Mouse (Mus musculus): ENCODE measurements around the gene Sept7.
A peak's percentile ranks its signal among the peaks of the same experiment; 100 is the strongest.
"Not testable (repeated sequence)": the region's sequence is repeated elsewhere in the genome, so short reads cannot be mapped to it uniquely, and the experiment has no call there.

Sept7 gene

DNA sequence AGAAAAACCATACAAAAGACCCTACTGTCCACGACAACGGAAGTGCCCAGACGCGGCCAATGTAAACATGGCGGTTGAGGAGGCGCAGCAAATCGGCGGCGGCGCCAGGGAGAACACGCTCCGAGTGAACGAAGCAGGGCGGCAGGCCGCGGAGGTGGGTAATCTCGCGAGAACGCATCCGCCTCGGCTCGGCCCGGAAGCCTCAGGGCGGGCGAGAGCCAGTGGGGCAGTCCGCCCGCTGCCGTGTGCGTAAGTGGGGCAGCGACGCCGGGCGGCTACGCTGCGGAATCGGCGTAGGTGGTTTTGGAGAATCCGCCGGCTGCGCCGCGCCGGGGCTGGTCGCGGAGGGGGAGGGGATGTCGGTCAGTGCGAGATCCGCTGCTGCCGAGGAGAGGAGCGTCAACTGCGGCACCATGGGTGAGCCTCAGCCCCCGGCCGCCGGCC, at the start of gene Sept7:
Gene Sept7, plus strand, starts transcription at position 157 of the 444 bp plus-strand sequence.
- peak; percentile 91 for DNase-seq (ENCODE audit: low read depth)

DNA sequence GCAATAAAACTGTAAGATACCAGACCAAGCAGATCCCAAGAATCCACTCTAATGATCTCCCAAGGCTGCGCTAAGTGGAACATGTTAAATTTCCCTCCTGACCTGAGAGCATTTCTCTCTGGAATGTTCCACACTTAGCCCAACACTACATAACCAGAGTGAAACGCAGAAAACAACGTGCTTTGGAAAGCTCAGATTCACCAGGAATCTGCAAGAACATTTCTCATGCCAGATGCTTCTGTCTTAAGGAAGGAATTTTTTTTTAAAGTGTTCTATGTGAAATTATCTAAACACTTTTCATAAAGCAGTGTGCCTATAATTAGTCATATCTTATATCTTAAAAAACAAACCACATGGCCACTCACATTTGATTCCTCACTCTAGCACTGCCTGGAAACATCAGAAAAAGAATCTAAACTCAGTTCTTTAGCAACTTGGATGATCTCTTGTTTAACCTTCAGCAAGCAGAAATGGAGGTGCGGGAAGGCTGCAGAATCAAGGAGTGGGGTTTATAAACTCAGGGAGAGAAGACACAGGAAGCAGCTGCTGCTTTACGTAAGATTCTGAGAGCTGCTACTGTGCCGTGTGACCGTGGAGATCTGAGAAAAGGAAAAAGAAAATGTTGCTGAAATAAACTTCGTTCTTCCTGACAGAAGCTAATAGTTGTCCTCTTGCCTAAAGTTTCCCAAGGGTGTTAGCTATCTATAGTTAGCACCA, 44.0 kb upstream of the Sept7 start:
- DNase-seq (ENCODE audit: low read depth), result no peak

DNA sequence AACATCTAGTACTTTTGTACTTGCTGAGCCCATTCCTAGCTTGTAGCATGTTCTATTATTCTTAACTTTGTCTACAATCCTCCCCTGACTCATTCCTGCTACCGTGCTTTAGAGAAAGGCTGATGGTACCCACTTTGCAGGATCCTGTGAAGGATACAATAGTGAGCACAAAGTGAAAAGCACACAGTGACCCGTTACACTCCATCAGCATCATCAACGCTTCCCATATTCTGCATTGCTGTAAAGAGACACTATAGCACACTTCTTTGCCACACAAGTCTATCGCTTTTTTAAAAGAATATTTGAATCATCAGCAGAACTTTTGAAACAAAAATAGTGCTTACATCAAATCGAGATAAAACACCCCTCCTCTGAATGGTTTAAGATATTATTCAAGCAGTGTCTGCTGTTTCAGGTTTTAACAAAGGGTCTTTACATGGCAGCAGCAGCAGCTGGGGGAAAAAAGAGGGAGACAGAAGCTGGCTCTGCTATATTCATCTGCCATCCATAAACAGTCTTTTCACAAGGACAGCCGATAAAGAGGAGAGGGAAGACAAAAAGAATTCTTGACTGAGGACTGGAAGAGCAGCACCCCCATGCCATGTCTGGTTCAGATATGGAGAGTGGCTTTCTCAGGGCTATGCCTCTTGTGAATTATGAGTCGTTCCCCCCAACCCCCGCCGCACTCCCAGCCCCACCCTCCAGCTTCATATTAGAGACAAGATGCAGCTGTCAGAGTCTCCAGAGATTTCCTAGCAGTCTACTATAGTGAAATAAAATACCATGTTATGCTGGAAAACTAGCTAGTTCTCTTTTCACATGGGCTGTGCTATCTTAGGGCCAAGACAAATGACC, 39.7 kb upstream of the Sept7 start:
- no peak for DNase-seq (ENCODE audit: low read depth)

DNA sequence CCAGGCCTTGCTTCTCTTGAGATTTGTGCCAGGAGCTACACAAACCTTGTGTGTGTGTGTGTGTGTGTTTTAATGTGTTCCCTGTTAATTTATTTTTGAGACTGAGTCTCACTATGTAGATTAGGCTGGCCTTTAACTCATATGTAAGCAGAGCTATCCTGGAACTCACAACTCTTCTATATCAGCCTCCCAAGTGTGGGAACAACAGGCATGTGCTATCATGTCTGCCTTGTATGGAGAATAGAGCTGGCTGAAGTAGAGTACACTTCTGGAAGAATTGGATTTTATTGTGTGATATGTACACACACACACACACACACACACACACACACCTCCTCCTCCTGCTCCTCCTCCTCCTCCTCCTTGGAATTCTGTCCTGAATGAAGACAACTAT, 39.1 kb upstream of the Sept7 start:
- DNase-seq (ENCODE audit: low read depth), result no peak

DNA sequence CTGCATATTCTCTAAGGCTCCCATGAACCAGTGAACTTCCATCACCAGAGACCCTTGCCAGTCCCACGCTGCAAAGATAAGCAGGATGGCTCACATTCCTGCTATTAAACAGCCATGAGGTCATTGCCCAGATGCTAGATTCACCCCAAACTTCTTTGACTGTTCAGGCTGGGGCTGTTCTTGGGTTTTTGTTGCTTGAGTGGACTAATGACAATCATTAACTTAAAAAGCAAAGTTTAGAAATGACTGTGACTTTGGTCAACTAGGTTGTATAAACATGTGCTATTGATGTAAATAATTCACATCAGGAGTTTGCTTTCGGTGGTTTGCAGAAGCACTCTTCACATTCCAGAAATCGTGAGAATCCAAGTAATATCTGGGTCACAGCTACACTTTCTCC, 36.8 kb upstream of the Sept7 start:
- DNase-seq (ENCODE audit: low read depth), result no peak

GRCm38 (mm10) chr9:25216210-25216609, 36.0 kb upstream of the Sept7 start:
- peak; percentile 3 for DNase-seq (ENCODE audit: low read depth)

DNA sequence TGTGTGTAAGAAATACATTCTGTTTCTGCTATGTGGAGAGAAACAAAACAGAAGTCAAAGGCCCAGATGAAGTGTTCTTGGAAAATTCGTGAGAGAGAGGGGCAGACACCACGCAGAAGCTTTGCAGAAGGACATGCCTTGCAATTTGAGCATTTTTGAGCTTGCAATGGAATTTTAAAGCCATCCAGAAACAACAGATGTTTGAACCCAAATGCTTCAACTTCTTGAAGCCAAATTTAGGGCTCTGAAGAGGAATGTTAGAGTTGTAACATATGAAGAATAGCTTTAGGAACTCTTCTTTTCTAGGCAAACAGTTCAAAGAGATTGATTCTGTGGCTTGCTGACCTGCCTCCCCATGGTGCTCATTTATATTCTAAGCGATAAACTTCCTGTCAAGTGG, 33.3 kb upstream of the Sept7 start:
- no peak for DNase-seq (ENCODE audit: low read depth)

GRCm38 (mm10) chr9:25219882-25220281, 32.4 kb upstream of the Sept7 start:
- no peak for DNase-seq (ENCODE audit: low read depth)

DNA sequence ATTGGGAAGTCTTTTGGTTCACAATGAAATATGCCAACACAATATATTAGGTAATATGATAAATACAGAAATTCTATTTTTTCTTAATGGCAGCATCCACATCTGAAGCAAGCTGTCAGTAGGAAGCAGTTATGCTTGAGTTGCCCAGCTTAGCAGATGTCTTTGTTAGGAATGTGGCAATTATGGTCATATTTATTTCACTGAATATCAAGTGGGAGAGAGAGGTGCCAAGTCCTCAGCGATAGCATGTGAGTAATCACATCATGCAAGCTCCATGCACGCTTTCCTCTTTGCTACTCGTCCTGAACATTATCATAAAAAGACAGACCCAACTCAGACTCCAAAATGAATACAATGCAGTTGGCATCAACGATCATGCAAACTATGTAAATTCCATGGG, 27.3 kb upstream of the Sept7 start:
- no peak for DNase-seq (ENCODE audit: low read depth)

DNA sequence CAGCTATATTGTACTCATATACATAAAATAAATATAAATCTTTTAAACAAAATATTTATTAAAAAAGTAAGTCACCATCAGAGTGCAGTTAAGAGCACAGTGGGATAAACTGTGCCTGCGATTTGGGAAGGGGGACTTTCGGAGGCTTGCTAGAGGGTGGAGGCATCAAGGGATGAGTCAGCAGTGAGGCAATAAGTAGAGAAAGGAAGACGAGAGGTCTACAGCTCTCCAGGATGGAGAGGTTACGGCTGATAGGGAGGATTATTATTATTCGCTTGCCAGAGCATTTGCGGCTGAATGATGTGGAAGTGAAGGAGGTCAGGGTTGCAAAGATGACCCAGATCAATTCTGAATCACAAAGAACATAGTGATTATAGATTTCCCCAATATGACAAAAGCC, 22.5 kb upstream of the Sept7 start:
- no peak for DNase-seq (ENCODE audit: low read depth)

GRCm38 (mm10) chr9:25230213-25231039, 21.8 kb upstream of the Sept7 start:
- DNase-seq (ENCODE audit: low read depth), result no peak

GRCm38 (mm10) chr9:25241065-25241464, 11.2 kb upstream of the Sept7 start:
- DNase-seq (ENCODE audit: low read depth), result no peak

DNA sequence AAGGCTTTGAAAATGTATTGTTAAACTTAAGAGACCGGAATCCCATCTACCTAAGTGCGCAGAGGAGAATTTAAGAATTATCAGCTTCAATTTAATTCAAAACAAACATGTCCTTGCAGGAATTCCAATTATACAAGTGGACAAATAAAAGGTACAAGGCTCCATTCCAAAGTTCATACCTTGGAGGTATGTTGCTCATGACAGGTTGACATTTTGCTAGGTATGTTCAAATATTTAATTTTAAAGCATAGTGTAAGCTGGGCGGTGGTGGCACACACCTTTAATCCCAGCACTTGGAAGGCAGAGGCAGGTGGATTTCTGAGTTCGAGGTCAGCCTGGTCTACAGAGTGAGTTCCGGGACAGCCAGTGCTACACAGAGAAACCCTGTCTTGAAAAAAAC, 10.5 kb upstream of the Sept7 start:
- not testable (repeated sequence) for DNase-seq (ENCODE audit: low read depth)

DNA sequence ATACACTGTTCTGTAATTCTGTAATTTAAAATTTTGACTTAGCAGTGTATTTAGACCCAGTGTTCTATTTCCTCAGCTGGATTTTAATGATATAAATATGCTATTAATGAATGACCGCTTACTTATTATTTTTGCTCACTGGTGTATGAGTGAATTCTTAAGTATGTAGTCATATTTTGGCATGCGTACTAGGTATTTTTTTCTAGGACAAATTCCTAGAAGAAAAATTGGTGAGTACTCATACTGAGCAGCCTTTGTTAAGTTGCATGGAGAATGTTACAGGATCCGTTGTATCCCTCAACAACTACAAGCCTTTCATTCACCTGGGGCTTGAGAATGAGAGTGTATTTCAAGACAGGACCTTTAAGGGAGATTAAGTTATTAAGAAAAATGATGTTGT, 10.0 kb upstream of the Sept7 start:
- no peak for DNase-seq (ENCODE audit: low read depth)

GRCm38 (mm10) chr9:25243926-25244657, 8.1 kb upstream of the Sept7 start:
- DNase-seq (ENCODE audit: low read depth), result no peak

DNA sequence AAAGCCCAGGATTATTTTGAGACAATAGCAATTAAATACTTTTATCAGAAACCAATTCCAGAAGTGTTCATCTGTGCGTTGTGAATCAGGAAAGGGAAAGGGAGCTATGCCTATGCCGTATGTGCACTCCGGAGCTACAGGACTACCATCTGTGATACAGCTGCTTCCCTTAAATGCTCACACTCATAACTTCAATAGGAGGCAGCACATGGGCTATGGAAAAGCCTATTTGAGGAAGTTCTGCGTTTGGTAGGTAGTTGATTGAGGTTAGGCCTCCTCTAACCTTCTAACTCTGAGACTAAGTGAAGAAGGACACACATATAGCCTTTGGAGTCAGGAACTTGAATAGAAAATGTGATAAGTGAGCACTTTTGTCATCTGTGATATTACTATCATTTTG, 7.1 kb upstream of the Sept7 start:
- no peak for DNase-seq (ENCODE audit: low read depth)

DNA sequence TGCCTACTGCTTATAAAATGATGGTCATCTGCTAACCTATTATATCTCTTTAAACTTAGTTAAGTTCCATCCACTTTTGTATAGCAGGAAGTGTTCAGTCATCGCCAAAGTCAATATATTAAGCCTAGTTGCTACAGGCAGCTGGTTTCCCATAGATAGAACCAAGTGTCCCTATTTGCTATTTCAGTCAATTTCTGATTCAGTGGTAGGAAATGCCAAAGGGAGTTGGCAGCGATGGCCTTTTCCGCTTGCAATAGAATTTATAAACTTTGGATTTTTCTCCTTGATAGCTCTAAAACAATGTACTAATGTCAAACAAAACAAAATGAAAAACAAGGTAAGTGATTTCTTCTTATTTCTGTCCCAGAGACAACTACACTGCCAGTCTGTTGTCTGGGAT, 5.7 kb upstream of the Sept7 start:
- no peak for DNase-seq (ENCODE audit: low read depth)

- DNase-seq (ENCODE audit: low read depth), result no peak
These were observed 1.1 kb upstream of the Sept7 start for GRCm38 (mm10) chr9:25251174-25251573.

DNA sequence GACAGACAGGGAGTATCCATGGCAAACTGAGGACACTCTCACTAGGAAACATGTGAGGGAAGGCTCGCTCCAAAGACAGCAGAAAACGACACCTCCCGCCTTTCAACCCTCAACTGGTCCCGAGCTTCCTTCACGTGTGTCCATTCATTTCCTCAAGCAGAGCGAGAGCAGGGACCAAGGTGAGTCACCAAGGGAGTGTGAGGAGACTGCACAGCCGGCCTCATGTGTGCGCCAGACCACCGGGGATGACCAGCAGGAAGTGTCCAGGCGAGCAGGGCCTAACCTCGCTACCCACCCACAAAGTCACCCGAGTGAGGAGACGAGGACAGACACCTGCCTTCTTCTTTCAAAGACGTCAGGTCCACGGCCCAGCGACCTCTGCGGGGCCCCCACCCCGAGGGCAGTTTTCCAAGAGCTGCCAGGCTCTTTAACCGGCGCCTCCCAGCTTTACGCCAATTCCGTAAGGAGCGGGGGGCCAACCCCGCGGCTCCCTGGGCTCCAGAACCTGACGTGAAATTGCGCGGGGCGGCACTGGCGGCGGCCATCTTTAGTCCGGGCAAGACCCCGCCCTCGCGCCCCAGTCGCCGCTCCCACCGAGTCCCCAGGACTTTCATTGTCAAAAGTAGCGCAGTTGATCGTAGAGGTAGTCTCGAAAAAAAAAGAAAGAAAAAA, 492 bp upstream of the Sept7 start:
- peak; percentile 73 for DNase-seq (ENCODE audit: low read depth)

GRCm38 (mm10) chr9:25252759-25253477, 679 bp downstream of the Sept7 start:
- DNase-seq (ENCODE audit: low read depth), result no peak

DNA sequence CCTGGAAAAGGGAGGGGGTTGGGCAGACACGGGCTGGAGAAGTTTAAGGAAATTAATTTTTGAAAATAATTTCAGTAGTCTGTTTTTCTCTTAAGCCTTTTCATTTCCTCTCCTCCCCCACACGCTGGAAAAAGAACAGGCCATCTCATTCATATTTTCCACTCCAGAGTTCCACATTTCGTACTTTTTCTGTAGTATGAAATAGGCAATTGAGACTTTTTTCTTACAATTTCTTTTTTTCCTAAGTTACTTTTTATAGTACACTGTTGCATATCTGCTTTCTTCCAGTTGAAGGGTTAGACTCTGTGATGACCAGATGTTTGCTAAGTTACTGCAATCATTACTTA, 1.2 kb downstream of the Sept7 start:
- no peak for DNase-seq (ENCODE audit: low read depth)
